Mouse (Mus musculus) liver, adult 2 months (tissue): ENCODE results near the gene Magi2.

Experiments
- CTCF ChIP-seq: fragments of 200-500 bp; IDR thresholded peaks from 2 replicates; pipeline ENCODE4 v1.5.1; 2011; ENCODE audit warnings: low read depth, low read length, control low read depth
- POLR2A ChIP-seq: fragments of 200-500 bp; IDR thresholded peaks from 2 replicates; pipeline ENCODE4 v1.6.1; 2011; ENCODE audit warnings: low read length, control low read depth; ENCODE audit not compliant: insufficient read depth; ENCODE audit errors: extremely low read depth

GRCm38 (mm10) chr5:20523776-20524175, 1296.9 kb downstream of the Magi2 start:
- no peak for TF ChIP-seq CTCF
- TF ChIP-seq POLR2A: no peak
